Mouse (Mus musculus) hindbrain, embryonic 15.5 days (tissue): ENCODE data around the gene Hdac4. TPM values are rescaled to one million over a fixed set of nuclear protein-coding genes. Genes with fewer than 3 reads are reported as not detected.

Experiments used
- ATAC-seq: fragments of 200-750 bp; cut with Nextera tagmentation; 2 replicates; pipeline ENCODE4 v1.8.0; 2017; ENCODE audit warnings: low read depth, moderate number of reproducible peaks, moderate TSS enrichment; ENCODE audit not compliant: low FRiP score
- H3K27ac ChIP-seq: fragments of 300-500 bp; sonication (generic); replicated peaks from 2 replicates; pipeline ENCODE4 v1.5.1; 2015; ENCODE audit warnings: mild to moderate bottlenecking, inconsistent platforms
- H3K27me3 ChIP-seq: fragments of 300-500 bp; sonication (generic); 2 replicates; pipeline ENCODE4 v1.6.1; 2015; ENCODE audit warnings: control low read depth, inconsistent platforms
- H3K36me3 ChIP-seq: fragments of 300-500 bp; sonication (generic); 2 replicates; pipeline ENCODE4 v1.6.1; 2015; ENCODE audit warnings: control low read depth, inconsistent platforms
- H3K4me1 ChIP-seq: fragments of 300-500 bp; sonication (generic); replicated peaks from 2 replicates; pipeline ENCODE4 v1.6.1; 2015; ENCODE audit warnings: control low read depth, inconsistent platforms
- H3K4me2 ChIP-seq: fragments of 300-500 bp; sonication (generic); 2 replicates; pipeline ENCODE4 v1.6.1; 2015; ENCODE audit warnings: moderate library complexity, mild to moderate bottlenecking, inconsistent platforms
- H3K4me3 ChIP-seq: fragments of 300-500 bp; sonication (generic); 2 replicates; pipeline ENCODE4 v1.5.1; 2015; ENCODE audit warnings: mild to moderate bottlenecking, inconsistent platforms
- H3K9ac ChIP-seq: fragments of 300-500 bp; sonication (generic); 2 replicates; pipeline ENCODE4 v1.6.1; 2015; ENCODE audit warnings: inconsistent platforms
- H3K9me3 ChIP-seq: fragments of 300-500 bp; sonication (generic); 2 replicates; pipeline ENCODE4 v1.6.1; 2016; ENCODE audit warnings: control low read depth, inconsistent platforms
- whole genome bisulfite sequencing: fragments of 180-500 bp; shearing (Covaris S2); methylation state at CpG from one replicate; pipeline ENCODE4 v1.1.7; 2015; 5-methylcytosine and 5-hydroxymethylcytosine counted together
- polyA plus RNA-seq: library from polyadenylated mRNA; unstranded; fragments of >200 nt; fragmentation: Nextera tagmentation; extraction: Ambion mirVana; gene quantifications from 2 replicates; pipeline ENCODE4 v1.2.1, GENCODE M21; 2015

The Hdac4 gene
- polyA plus RNA-seq, 1 experiment from 2014 or later, result 32.4 TPM

DNA sequence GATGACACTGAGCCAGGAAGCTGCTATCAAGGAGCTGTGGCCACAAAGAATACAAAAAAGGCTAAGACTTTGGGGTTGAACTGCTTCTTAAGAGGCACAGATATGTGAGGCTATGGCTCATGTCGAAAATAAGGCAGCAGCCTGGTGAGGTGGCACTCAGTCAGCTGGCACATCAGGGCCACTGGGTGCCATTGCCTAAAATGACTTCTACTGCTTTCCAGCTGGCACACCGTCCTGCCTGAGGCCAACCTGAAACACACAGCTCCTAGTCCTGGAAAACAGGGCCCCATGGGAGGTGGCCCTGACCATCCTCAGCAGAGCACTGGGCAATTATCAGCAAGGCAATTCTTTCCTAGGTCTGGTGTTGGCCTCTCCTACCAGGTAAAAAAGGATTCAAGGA lies 167.3 kb downstream of the Hdac4 start:
- no peak for ATAC-seq
- WGBS, result 89% methylated on average over 2 of the region's 2 CpGs
- no peak overlapping the region for H3K27ac ChIP-seq
- no peaks in the 10 kb centered on the region for H3K27me3 ChIP-seq
- no peak overlapping the region for H3K4me3 ChIP-seq
- H3K4me2 ChIP-seq, result no peak overlapping the region
- no peak overlapping the region for H3K9ac ChIP-seq
- no peaks in the 10 kb centered on the region for H3K4me1 ChIP-seq
- H3K36me3 ChIP-seq, result peaks cover 6% of the 10 kb centered on the region
- no peaks in the 10 kb centered on the region for H3K9me3 ChIP-seq

- Histone ChIP-seq H3K27me3 (no peaks in the 10 kb centered on the region), H3K36me3 (peaks cover 6% of the 10 kb centered on the region), H3K4me1 (peaks cover 8% of the 10 kb centered on the region; the same call in 1 of the 2 replicates), H3K9me3 (no peaks in the 10 kb centered on the region), H3K9ac (no peak overlapping the region), H3K4me2 (no peak overlapping the region), H3K27ac (no peak overlapping the region), H3K4me3 (no peak overlapping the region)
- WGBS, result 95% methylated on average over 3 of the region's 3 CpGs
- ATAC-seq, result no peak
Measured at GRCm38 (mm10) chr1:92026351-92026750, 169.1 kb downstream of the Hdac4 start.

GRCm38 (mm10) chr1:92023906-92024305 lies 171.6 kb downstream of the Hdac4 start:
- no peak overlapping the region for H3K9ac ChIP-seq
- no peaks in the 10 kb centered on the region for H3K27me3 ChIP-seq
- no peak overlapping the region for H3K4me3 ChIP-seq
- no peak overlapping the region for H3K4me2 ChIP-seq
- H3K9me3 ChIP-seq, result no peaks in the 10 kb centered on the region
- ATAC-seq, result no peak
- WGBS, result 83% methylated on average over 3 of the region's 3 CpGs
- peaks cover 8% of the 10 kb centered on the region; the same call in 1 of the 2 replicates for H3K4me1 ChIP-seq
- H3K36me3 ChIP-seq, result peaks cover 6% of the 10 kb centered on the region
- no peak overlapping the region for H3K27ac ChIP-seq

DNA sequence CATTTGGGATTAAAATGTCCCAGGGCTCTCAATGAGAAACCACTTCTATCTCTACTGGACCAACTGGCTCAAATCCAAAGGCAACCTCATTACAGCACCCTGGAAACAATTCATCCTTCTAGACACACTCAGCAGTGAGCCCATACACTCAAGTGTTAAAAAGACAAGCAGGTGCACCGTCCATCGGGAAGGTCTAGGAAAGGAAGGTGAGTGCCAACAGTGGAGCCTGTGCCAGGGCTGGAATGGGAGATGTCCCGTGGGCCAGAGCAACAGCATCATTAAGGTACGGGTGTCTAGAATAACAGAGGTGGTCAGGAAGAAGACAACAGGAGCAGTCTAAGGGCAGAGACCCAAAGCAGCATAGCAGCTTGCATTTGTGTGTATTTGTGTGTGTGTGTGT lies 173.5 kb downstream of the Hdac4 start:
- WGBS, result 66% methylated on average over 4 of the region's 4 CpGs
- no peak for ATAC-seq
- H3K27me3 ChIP-seq, result no peaks in the 10 kb centered on the region
- peaks cover 6% of the 10 kb centered on the region; the same call in 1 of the 2 replicates for H3K36me3 ChIP-seq
- H3K27ac ChIP-seq, result no peak overlapping the region
- no peak overlapping the region for H3K4me2 ChIP-seq
- H3K9ac ChIP-seq, result no peak overlapping the region
- no peaks in the 10 kb centered on the region for H3K9me3 ChIP-seq
- H3K4me3 ChIP-seq, result no peak overlapping the region
- peaks cover 8% of the 10 kb centered on the region; the same call in 1 of the 2 replicates for H3K4me1 ChIP-seq

DNA sequence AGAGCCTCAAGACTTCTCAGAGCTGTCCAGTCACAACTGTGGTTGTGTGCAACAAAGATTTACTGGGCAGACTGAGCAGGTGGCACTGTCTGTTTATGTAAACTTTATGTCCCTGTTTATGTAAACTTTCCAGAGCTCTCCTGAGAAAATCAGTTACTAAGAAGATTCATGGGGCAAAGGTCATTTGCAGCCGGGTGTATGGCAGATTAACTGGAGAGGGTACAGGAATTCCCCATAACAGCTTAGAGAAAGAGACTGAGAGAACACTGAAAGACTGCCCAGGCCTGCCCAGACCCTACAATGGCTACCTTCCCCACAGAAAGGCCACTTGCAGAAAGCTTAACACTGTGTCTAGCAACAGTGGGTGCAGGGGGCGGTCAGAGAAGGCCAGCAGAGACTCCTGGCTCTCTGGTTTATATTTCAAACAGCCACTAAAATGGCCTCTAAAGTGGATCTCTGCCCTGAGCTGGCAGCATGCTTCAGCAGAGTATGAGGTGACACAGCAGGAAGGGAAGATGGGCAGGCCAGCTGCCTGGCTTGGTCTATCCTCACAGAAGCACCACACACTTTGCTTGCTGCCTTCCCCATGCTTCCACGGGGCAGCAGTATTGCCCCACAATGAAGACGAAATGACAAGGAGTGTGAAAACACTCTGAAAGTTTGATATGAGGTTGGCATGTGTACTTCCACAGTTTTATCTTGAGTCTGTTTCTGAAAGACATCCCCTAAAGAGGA lies 179.4 kb downstream of the Hdac4 start:
- ATAC-seq, result no peak
- WGBS, result 86% methylated on average over 4 of the region's 4 CpGs
- H3K27me3 ChIP-seq, result no peaks in the 10 kb centered on the region

DNA sequence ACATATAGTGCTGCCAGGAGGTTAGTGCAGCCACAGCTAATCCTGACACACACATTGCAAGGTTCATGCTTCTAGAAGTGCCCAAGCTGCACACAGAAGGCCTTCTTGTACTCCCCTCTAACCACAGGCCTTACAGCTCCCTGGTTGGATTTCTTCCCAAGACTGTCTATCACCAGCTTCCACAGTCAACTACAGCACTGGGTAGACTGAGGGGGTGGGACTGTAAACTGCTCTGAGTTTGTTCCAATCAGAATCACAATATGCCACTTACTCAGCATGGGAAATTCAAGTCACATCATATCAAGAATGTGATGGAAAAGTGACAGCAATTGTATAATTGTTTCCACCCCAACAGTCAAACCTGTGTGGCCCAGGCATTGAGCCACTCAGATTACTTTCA lies 180.2 kb downstream of the Hdac4 start:
- Histone ChIP-seq H3K4me1 (no peaks in the 10 kb centered on the region), H3K9ac (no peak overlapping the region), H3K9me3 (no peaks in the 10 kb centered on the region), H3K4me2 (no peak overlapping the region), H3K27me3 (no peaks in the 10 kb centered on the region), H3K4me3 (no peak overlapping the region), H3K36me3 (peaks cover 4% of the 10 kb centered on the region; the same call in 1 of the 2 replicates), H3K27ac (no peak overlapping the region)
- ATAC-seq, result no peak

More for the DNA sequence above, 179.4 kb downstream of the Hdac4 start:
- no peaks in the 10 kb centered on the region for H3K4me1 ChIP-seq
- H3K4me2 ChIP-seq, result no peak overlapping the region
- H3K27ac ChIP-seq, result no peak overlapping the region
- H3K9ac ChIP-seq, result no peak overlapping the region
- no peak overlapping the region for H3K4me3 ChIP-seq
- H3K36me3 ChIP-seq, result peaks cover 4% of the 10 kb centered on the region; the same call in 1 of the 2 replicates
- H3K9me3 ChIP-seq, result no peaks in the 10 kb centered on the region

DNA sequence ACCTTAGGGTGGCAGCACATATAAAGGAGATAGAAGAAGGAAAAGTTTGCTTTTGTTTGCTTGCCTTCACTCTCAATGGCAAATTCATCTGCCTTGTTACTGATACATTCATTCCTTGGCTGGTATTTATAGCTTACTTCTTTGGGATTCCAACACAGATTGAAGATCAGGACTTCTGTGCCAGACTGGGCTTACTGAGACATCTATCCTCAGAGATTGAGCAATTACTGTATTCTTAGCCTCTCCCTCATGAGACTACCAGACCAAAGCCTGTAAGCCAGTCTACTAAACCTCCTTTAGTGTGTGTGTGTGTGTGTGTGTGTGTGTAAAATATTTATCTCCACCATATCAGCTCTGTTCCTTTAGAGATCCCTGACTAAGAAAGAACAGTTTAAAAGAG lies 181.0 kb downstream of the Hdac4 start:
- Histone ChIP-seq H3K9me3 (no peaks in the 10 kb centered on the region), H3K4me2 (no peak overlapping the region), H3K36me3 (peaks cover 4% of the 10 kb centered on the region; the same call in 1 of the 2 replicates), H3K27me3 (no peaks in the 10 kb centered on the region), H3K9ac (no peak overlapping the region), H3K4me3 (no peak overlapping the region), H3K27ac (no peak overlapping the region), H3K4me1 (no peaks in the 10 kb centered on the region)
- no peak for ATAC-seq

GRCm38 (mm10) chr1:92006666-92007065 lies 188.8 kb downstream of the Hdac4 start:
- H3K27ac ChIP-seq, result no peak overlapping the region
- no peaks in the 10 kb centered on the region for H3K9me3 ChIP-seq
- H3K4me2 ChIP-seq, result no peak overlapping the region
- H3K27me3 ChIP-seq, result no peaks in the 10 kb centered on the region
- H3K4me3 ChIP-seq, result no peak overlapping the region
- ATAC-seq, result no peak
- H3K4me1 ChIP-seq, result no peaks in the 10 kb centered on the region
- WGBS, result 66% methylated on average over 1 of the region's 1 CpGs
- H3K9ac ChIP-seq, result no peak overlapping the region
- H3K36me3 ChIP-seq, result no peaks in the 10 kb centered on the region; the same call in 1 of the 2 replicates

GRCm38 (mm10) chr1:92005617-92005940 lies 189.9 kb downstream of the Hdac4 start:
- Histone ChIP-seq H3K4me2 (no peak overlapping the region), H3K27ac (no peak overlapping the region), H3K27me3 (no peaks in the 10 kb centered on the region), H3K4me3 (no peak overlapping the region), H3K36me3 (no peaks in the 10 kb centered on the region), H3K9ac (no peak overlapping the region), H3K4me1 (no peaks in the 10 kb centered on the region), H3K9me3 (no peaks in the 10 kb centered on the region)
- ATAC-seq, result no peak
- WGBS, result 70% methylated on average over 2 of the region's 2 CpGs

- no peak overlapping the region for H3K4me2 ChIP-seq
- H3K4me1 ChIP-seq, result no peaks in the 10 kb centered on the region
- H3K9me3 ChIP-seq, result no peaks in the 10 kb centered on the region
- no peaks in the 10 kb centered on the region for H3K36me3 ChIP-seq
- H3K27ac ChIP-seq, result no peak overlapping the region
- 69% methylated on average over 8 of the region's 8 CpGs for WGBS
- no peak overlapping the region for H3K4me3 ChIP-seq
- ATAC-seq, result no peak
- H3K9ac ChIP-seq, result no peak overlapping the region
- no peaks in the 10 kb centered on the region for H3K27me3 ChIP-seq
Measured at GRCm38 (mm10) chr1:92004906-92005616, 190.4 kb downstream of the Hdac4 start.

GRCm38 (mm10) chr1:92004122-92004521 lies 191.4 kb downstream of the Hdac4 start:
- no peaks in the 10 kb centered on the region for H3K27me3 ChIP-seq
- H3K9me3 ChIP-seq, result no peaks in the 10 kb centered on the region
- H3K36me3 ChIP-seq, result no peaks in the 10 kb centered on the region
- no peak overlapping the region for H3K9ac ChIP-seq
- H3K4me2 ChIP-seq, result no peak overlapping the region
- H3K27ac ChIP-seq, result no peak overlapping the region
- WGBS, result 63% methylated on average over 1 of the region's 1 CpGs
- H3K4me3 ChIP-seq, result no peak overlapping the region
- no peaks in the 10 kb centered on the region for H3K4me1 ChIP-seq
- ATAC-seq, result no peak

DNA sequence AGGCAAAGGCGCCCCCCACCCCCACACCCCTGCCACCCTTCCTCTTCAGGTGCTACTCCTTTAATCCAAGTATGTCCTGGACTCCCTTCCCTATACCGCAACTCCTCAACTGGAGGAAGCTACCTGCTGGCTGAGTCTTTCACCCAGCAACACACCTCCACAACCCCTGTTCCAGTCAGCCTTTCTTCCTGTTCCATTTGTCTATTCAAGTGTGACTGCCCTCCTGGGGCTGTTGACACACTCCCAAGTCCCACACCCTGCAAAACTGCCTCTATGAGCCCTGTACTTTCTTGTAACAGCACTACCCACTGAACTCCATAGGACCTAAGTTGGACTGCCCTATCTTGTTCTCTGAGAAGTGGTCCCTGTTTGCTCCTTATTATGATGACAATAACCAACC lies 195.3 kb downstream of the Hdac4 start:
- no peak overlapping the region for H3K4me3 ChIP-seq
- 100% methylated on average over 2 of the region's 2 CpGs for WGBS

More for the DNA sequence above, 195.3 kb downstream of the Hdac4 start:
- Histone ChIP-seq H3K4me2 (no peak overlapping the region), H3K9ac (no peak overlapping the region), H3K4me1 (no peaks in the 10 kb centered on the region), H3K9me3 (no peaks in the 10 kb centered on the region), H3K36me3 (no peaks in the 10 kb centered on the region), H3K27me3 (no peaks in the 10 kb centered on the region), H3K27ac (no peak overlapping the region)
- no peak for ATAC-seq
